Mouse (Mus musculus): ENCODE data around the gene Eid2.

- no peak for TF ChIP-seq CTCF (IDR thresholded peaks at IDR 0.05; ENCODE audit: control insufficient read depth, insufficient read depth, low read length)
- TF ChIP-seq POLR2A (IDR thresholded peaks at IDR 0.05; ENCODE audit: borderline replicate concordance, control insufficient read depth, low read depth, low read length) = no peak
These were observed 12.9 kb downstream of the Eid2 start for GRCm38 (mm10) chr7:28280630-28281029.
